Mouse (Mus musculus) T-helper 2 cell (primary cell): ENCODE measurements around the gene Lypd4.

Experiments
- in situ Hi-C: fragments of 300-600 bp; cut with MboI, MseI; formaldehyde crosslinking; loops from one replicate; pipeline ENCODE4 v1.15.1; 2025; ENCODE audit warnings: high pct_unique_total_duplicates

Gene Lypd4

GRCm38 (mm10) chr7:24889431-24890220, 19.9 kb upstream of the Lypd4 start:
- in situ Hi-C loops: no loop called here

GRCm38 (mm10) chr7:24887096-24887495, 17.4 kb upstream of the Lypd4 start:
- in situ Hi-C loops: no loop called here

GRCm38 (mm10) chr7:24886308-24886633, 16.5 kb upstream of the Lypd4 start:
- in situ Hi-C loops: no loop called here

- in situ Hi-C loops: no loop called here
Measured at GRCm38 (mm10) chr7:24885468-24886307, 15.9 kb upstream of the Lypd4 start.

GRCm38 (mm10) chr7:24884693-24885291, 15.1 kb upstream of the Lypd4 start:
- in situ Hi-C loops: loop anchor here (5.0 kb wide), 1 partner anchor 88 kb away; the partner anchor contains the start of gene Rabac1

GRCm38 (mm10) chr7:24883896-24884692, 14.4 kb upstream of the Lypd4 start, which contains the start of gene Rps19:
Rps19 (plus strand) TSS chr7:24884371.
- in situ Hi-C loops: loop anchor here (5.0 kb wide), 1 partner anchor 88 kb away; the partner anchor contains the start of gene Rabac1

- in situ Hi-C loops: loop anchor here (5.0 kb wide), 1 partner anchor 90 kb away; the partner anchor contains the start of gene Rabac1
Measured at GRCm38 (mm10) chr7:24882416-24883199, 12.9 kb upstream of the Lypd4 start.

GRCm38 (mm10) chr7:24879620-24880019, 9.9 kb upstream of the Lypd4 start:
- in situ Hi-C loops: loop anchor here (5.0 kb wide), 1 partner anchor 93 kb away; the partner anchor contains the start of gene Rabac1

- in situ Hi-C loops: no loop called here
Measured at GRCm38 (mm10) chr7:24877588-24877987, 7.8 kb upstream of the Lypd4 start.

GRCm38 (mm10) chr7:24869080-24869479, 661 bp downstream of the Lypd4 start:
- in situ Hi-C loops: no loop called here

- in situ Hi-C loops: no loop called here
Measured at GRCm38 (mm10) chr7:24864156-24864555, 5.6 kb downstream of the Lypd4 start.

GRCm38 (mm10) chr7:24862853-24863252, 6.9 kb downstream of the Lypd4 start:
- in situ Hi-C loops: no loop called here

- in situ Hi-C loops: no loop called here
Measured at GRCm38 (mm10) chr7:24861913-24862312, 7.8 kb downstream of the Lypd4 start, which contains the start of gene Gm9844. Gm9844 (plus strand) TSS chr7:24862213.

GRCm38 (mm10) chr7:24859234-24859633, 10.5 kb downstream of the Lypd4 start:
- in situ Hi-C loops: no loop called here

- in situ Hi-C loops: no loop called here
Measured at GRCm38 (mm10) chr7:24856460-24857120, 13.2 kb downstream of the Lypd4 start.

- in situ Hi-C loops: no loop called here
Measured at GRCm38 (mm10) chr7:24853695-24854094, 16.0 kb downstream of the Lypd4 start.

- in situ Hi-C loops: no loop called here
Measured at GRCm38 (mm10) chr7:24853233-24853563, 16.5 kb downstream of the Lypd4 start.

- in situ Hi-C loops: no loop called here
Measured at GRCm38 (mm10) chr7:24852557-24853232, 17.0 kb downstream of the Lypd4 start.

- in situ Hi-C loops: no loop called here
Measured at GRCm38 (mm10) chr7:24851596-24852325, 18.0 kb downstream of the Lypd4 start.
